Mouse (Mus musculus): ENCODE data around the gene Scamp4.
"Not testable (repeated sequence)": the region's sequence is repeated elsewhere in the genome, so short reads cannot be mapped to it uniquely, and the experiment has no call there.

Gene Scamp4

DNA sequence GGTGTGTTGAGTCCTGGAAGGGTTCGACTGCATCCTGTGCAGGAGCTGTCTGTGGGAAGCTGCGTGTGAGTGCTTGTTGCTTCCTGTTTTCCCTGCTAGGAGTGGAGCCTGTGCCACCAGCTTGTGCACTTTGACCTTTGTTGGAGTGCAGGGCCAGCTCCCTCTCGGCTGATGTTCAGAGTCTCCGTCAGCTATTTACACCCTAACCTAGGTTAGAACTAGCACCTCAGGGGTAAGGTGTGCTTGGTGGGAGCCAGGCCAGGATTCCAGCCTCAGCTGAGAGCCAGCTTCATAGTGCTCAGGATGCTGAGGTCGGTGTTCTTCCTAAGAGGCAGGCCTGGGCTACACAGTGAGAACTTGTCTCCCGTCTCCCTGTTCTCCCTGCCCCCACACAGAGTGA, 32.7 kb downstream of the Scamp4 start:
- no peaks in the 10 kb centered on the region for H3K27me3 ChIP-seq (ENCODE audit: control insufficient read depth, insufficient read depth, low read length, poor library complexity, severe bottlenecking)
- DNase-seq (ENCODE audit: low read depth, low spot score): no peak
- H3K36me3 ChIP-seq (ENCODE audit: control insufficient read depth, insufficient read depth, low read length, poor library complexity, severe bottlenecking): peaks cover 26% of the 10 kb centered on the region

- Histone ChIP-seq H3K36me3 (ENCODE audit: control insufficient read depth, insufficient read depth, low read length, poor library complexity, severe bottlenecking) (peaks cover 18% of the 10 kb centered on the region), H3K27me3 (ENCODE audit: control insufficient read depth, insufficient read depth, low read length, poor library complexity, severe bottlenecking) (no peaks in the 10 kb centered on the region)
- no peak for DNase-seq (ENCODE audit: low read depth, low spot score)
Measured at GRCm38 (mm10) chr10:80646936-80647335, 44.3 kb downstream of the Scamp4 start.

DNA sequence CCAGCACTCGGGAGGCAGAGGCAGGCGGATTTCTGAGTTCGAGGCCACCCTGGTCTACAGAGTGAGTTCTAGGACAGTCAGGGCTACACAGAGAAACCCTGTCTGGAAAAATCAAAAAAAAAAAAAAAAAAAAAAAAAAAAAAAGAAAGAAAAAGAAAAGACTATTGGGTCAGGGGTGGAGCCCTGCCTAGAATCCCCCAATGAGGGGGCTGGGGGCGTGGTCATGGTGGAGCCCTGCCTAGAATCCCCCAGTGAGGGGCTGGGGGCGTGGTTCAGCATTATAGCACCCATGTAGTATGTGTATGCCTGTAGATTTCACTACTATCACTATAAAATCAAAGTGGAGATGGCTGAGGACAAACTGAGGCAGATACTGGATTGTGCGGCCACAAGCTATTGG, 47.2 kb downstream of the Scamp4 start:
- H3K36me3 ChIP-seq (ENCODE audit: control insufficient read depth, insufficient read depth, low read length, poor library complexity, severe bottlenecking); DNase-seq (ENCODE audit: low read depth, low spot score); H3K27me3 ChIP-seq (ENCODE audit: control insufficient read depth, insufficient read depth, low read length, poor library complexity, severe bottlenecking): not testable (repeated sequence)

DNA sequence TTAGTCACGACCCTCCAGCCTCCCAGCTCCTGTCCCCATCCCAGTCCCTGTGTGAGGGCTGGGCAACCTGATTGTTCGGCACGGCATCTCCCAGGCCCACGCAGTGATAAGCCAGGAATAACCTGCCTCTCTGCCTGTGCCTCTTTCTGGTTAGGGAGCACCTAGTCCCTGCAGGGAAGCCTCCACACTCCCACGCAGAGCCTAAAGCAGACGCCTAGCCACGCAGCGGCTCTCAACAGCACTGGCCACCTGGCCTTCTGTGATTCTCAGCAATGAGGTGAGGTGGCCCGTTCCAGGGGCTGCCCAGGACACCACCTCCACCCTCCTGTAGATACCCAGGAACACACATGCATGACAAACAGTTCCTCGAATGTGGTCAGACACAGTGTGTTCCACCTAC, 47.7 kb downstream of the Scamp4 start:
- Histone ChIP-seq H3K27me3 (ENCODE audit: control insufficient read depth, insufficient read depth, low read length, poor library complexity, severe bottlenecking) (no peaks in the 10 kb centered on the region), H3K36me3 (ENCODE audit: control insufficient read depth, insufficient read depth, low read length, poor library complexity, severe bottlenecking) (0 out of 2 replicates have a peak, but pooled peaks cover 1% of the 10 kb centered on the region)
- DNase-seq (ENCODE audit: low read depth, low spot score): no peak

DNA sequence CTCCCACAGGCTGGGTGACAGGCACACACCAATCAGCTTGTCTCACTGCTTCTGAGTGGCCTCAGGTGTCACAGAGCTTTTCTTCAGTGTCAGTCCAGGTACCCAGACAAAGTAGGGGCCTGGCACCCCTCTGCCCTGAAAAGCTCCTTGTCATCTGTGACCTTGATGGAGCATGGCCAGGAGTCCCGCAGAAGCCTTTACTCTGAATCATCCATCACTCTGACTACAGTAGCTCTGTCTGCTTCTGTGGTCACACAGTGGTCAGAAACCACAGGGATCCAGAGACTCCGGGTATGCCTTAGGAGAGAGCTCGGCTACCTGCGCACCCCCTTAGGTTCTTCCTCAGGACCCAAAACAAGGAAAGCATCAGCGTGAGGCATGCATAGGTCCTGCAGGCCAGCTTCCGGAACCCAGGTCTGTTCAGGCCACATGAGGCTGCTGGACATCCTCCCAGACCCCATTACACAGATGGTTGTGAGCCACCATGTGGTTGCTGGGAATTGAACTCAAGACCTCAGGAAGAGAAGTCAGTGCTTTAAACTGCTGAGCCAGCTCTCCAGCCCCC, 50.6 kb downstream of the Scamp4 start:
- no peaks in the 10 kb centered on the region for H3K27me3 ChIP-seq (ENCODE audit: control insufficient read depth, insufficient read depth, low read length, poor library complexity, severe bottlenecking)
- DNase-seq (ENCODE audit: low read depth, low spot score): no peak

DNA sequence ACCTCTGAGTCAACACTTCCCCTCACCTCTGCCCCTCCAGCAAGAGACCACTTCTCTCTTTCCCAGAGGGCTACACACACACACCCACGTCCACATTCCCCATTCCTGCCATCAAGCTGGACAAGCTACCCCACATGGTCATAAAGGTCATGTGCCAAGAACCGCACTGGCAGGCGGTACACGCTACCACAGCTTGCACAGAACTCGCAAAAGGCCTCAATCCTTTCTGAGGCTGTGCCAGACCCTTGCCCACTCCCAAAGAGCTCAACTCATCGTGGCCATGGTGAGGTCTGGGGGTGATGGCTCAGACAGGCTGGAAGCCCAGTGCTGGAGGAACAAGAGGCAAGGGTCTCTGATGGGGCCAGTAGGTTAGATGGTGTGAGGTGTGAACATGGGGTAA, 52.2 kb downstream of the Scamp4 start:
- no peaks in the 10 kb centered on the region for H3K36me3 ChIP-seq (ENCODE audit: control insufficient read depth, insufficient read depth, low read length, poor library complexity, severe bottlenecking)
- DNase-seq (ENCODE audit: low read depth, low spot score): no peak
- H3K27me3 ChIP-seq (ENCODE audit: control insufficient read depth, insufficient read depth, low read length, poor library complexity, severe bottlenecking): no peaks in the 10 kb centered on the region

More for the DNA sequence above, 50.6 kb downstream of the Scamp4 start:
- no peaks in the 10 kb centered on the region for H3K36me3 ChIP-seq (ENCODE audit: control insufficient read depth, insufficient read depth, low read length, poor library complexity, severe bottlenecking)

DNA sequence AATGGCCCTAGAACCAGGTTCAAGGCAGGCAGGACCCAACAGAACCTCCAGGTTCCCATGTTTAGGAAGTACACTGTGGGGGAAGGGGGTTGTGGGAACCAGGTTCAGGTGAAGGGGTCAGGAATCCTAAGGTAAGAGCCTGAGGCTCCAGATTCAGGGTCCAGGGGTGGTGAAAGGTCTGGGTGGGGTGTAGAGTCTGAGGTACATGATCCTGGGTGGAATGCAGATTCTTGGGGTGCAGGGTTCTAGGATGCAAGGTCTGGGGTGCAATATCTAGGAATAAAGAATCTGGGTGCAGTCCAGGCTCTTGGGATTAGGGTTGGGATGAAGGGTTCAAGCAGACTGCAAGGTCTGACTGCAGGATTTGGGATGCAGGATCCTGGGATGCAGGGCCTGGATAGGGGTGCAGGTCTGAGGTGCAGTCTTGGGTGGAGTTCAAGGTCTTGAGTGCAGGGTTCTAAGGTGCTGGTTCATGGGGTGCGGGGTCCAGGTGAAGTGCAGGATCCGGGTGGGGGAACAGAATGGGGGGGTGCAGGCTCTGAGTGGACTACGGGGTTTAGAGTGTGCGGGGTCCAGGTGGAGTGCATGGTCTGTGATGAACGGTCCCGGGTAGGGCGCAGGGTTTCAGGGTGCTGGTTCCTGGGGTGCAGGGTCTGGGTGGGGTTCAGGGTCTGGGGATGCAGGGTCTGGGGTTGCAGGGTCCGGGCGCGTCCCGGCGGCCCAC, 52.9 kb downstream of the Scamp4 start:
- no peak for DNase-seq (ENCODE audit: low read depth, low spot score)
- Histone ChIP-seq H3K27me3 (ENCODE audit: control insufficient read depth, insufficient read depth, low read length, poor library complexity, severe bottlenecking) (no peaks in the 10 kb centered on the region), H3K36me3 (ENCODE audit: control insufficient read depth, insufficient read depth, low read length, poor library complexity, severe bottlenecking) (no peaks in the 10 kb centered on the region)

DNA sequence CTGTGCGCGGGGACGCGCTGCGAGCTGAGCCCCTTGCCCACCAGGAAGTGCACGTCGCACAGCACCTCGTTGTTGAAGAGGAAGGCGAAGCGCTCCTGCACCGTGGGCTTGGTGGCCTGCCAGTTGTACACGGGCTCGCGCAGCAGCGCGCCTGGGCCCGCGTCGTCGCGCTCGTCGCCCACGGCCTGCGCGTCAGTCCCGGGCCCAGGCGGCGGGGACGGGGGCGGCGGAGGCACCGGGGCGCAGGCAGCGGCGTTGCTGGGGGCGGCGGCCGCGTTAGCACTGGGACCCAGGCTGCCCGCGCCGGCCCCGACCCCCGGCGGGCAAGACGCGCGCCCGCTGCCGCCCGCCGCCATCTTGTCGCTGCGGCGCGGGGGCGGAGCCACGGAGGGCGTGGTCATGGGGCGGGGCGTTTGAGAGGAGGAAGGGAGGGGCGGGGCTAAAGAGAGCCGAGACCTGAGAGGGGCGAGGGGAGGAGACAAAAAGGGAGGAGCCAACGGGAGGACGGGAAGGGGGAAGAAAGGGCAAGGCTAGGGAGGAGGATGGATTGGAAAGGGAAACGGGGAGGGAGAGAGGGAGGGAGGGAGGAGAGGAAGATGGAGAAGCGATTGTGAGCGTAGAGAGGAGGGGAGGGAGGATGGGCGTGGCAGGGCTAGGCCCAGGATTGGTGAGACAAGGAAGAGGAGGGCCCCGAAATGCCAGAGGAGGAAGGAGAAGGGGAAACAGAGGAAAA, 53.6 kb downstream of the Scamp4 start:
- no peaks in the 10 kb centered on the region for H3K27me3 ChIP-seq (ENCODE audit: control insufficient read depth, insufficient read depth, low read length, poor library complexity, severe bottlenecking)
- DNase-seq (ENCODE audit: low read depth, low spot score): peak; percentile 95
- H3K36me3 ChIP-seq (ENCODE audit: control insufficient read depth, insufficient read depth, low read length, poor library complexity, severe bottlenecking): no peaks in the 10 kb centered on the region

DNA sequence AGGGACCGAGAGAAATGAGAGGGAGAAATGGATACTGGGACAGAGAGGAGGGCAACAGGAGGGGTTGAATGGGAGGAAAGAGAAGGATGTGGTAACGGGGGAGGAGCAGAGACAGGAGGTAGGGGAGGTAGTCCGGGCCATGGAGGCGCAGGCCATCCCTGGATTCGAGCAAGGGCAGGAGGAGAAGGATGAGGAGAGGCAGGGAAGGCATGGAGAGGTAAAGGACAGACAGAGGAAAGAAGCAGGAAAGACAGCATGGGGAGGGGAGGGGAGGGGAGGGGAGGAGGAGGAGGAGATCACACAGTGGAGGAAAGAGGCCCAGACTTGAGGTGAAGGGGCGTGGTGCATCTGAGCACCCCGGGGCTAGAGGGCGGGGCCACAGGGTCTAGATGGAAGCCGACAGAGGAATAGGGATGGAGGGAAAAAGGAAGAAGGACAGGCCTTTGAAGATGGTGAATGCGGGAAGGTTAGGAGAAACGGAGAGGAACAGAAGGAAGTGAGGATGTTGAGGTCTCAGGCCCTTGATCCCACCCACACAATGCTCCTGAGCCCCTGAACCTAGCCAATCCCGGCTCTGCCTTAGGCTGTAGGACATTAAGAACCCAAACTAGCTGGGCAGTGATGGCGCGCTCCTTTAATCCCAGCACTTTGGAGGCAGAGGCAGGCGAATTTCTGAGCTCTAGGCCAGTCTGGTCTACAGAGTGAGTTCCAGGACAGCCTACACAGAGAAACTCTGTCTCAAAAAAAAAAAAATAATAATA, 54.4 kb downstream of the Scamp4 start, which contains the start of gene Btbd2:
Gene Btbd2, minus strand, starts transcription at position 209 of the 761 bp plus-strand sequence.
- no peak for DNase-seq (ENCODE audit: low read depth, low spot score)
- Histone ChIP-seq H3K36me3 (ENCODE audit: control insufficient read depth, insufficient read depth, low read length, poor library complexity, severe bottlenecking) (no peaks in the 10 kb centered on the region), H3K27me3 (ENCODE audit: control insufficient read depth, insufficient read depth, low read length, poor library complexity, severe bottlenecking) (no peaks in the 10 kb centered on the region)

DNA sequence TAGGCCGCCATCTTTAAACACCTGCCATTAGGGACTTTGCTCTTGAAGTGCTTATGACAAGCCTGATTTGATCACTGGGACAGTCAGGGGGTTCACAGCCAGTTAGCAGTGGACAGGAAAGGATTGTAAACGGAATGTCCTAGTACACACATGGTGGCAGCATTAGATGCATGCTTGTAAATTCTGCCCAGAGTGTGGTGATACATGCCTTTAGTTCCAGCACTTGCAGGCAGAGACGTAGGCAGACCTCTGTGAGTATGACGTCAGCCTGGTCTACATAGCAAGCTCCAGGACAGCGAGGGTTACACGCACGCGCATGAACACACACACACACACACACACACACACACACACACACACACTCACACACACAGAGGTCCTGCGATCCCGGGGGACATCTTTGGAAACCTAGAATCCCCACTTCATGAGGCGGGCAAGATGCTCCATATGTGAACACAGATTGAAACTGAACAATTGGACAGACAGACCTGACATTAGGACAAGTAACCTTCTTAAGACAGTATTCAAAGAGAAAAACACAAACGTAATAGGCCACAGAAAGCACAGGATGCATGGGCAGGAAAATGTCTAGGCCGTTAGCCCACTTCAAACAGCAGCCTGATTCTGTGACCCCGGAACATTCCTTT, 55.6 kb downstream of the Scamp4 start:
- peak; percentile 45 for DNase-seq (ENCODE audit: low read depth, low spot score)
- Histone ChIP-seq H3K36me3 (ENCODE audit: control insufficient read depth, insufficient read depth, low read length, poor library complexity, severe bottlenecking) (no peaks in the 10 kb centered on the region), H3K27me3 (ENCODE audit: control insufficient read depth, insufficient read depth, low read length, poor library complexity, severe bottlenecking) (no peaks in the 10 kb centered on the region)

DNA sequence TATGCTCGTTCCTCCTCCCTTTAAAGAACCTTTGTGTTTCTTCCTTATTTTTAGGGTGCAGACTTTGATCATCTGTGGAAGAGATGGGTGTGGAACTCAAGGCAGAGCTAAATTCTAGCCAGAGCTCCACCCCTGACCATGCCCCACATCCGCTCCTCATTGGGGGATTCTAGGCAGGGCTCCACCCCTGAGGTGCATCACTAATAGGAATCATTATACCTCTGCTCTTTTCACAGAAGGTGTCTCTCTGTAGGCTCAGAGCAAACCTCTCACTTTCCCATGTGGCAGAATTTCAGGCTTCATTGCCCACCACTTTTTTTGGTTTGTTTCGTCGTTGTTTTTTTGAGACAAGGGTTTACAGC, 56.1 kb downstream of the Scamp4 start:
- DNase-seq (ENCODE audit: low read depth, low spot score): peak; percentile 74
- Histone ChIP-seq H3K27me3 (ENCODE audit: control insufficient read depth, insufficient read depth, low read length, poor library complexity, severe bottlenecking) (no peaks in the 10 kb centered on the region), H3K36me3 (ENCODE audit: control insufficient read depth, insufficient read depth, low read length, poor library complexity, severe bottlenecking) (no peaks in the 10 kb centered on the region)

GRCm38 (mm10) chr10:80659213-80659612, 56.5 kb downstream of the Scamp4 start:
- DNase-seq (ENCODE audit: low read depth, low spot score): peak; percentile 80
- H3K36me3 ChIP-seq (ENCODE audit: control insufficient read depth, insufficient read depth, low read length, poor library complexity, severe bottlenecking): no peaks in the 10 kb centered on the region
- no peaks in the 10 kb centered on the region for H3K27me3 ChIP-seq (ENCODE audit: control insufficient read depth, insufficient read depth, low read length, poor library complexity, severe bottlenecking)

- Histone ChIP-seq H3K27me3 (ENCODE audit: control insufficient read depth, insufficient read depth, low read length, poor library complexity, severe bottlenecking) (no peaks in the 10 kb centered on the region), H3K36me3 (ENCODE audit: control insufficient read depth, insufficient read depth, low read length, poor library complexity, severe bottlenecking) (peaks cover 3% of the 10 kb centered on the region; the same call in 1 of the 2 replicates)
- peak; percentile 84 for DNase-seq (ENCODE audit: low read depth, low spot score)
Measured at GRCm38 (mm10) chr10:80661149-80661548, 58.5 kb downstream of the Scamp4 start.

- Histone ChIP-seq H3K36me3 (ENCODE audit: control insufficient read depth, insufficient read depth, low read length, poor library complexity, severe bottlenecking) (peaks cover 20% of the 10 kb centered on the region), H3K27me3 (ENCODE audit: control insufficient read depth, insufficient read depth, low read length, poor library complexity, severe bottlenecking) (no peaks in the 10 kb centered on the region)
- peak; percentile 66 for DNase-seq (ENCODE audit: low read depth, low spot score)
Measured at GRCm38 (mm10) chr10:80663485-80664196, 61.0 kb downstream of the Scamp4 start.
